Mouse (Mus musculus): ENCODE measurements at regions not wholly inside any gene's neighbourhood (a gene's known extent, or its start where the extent isn't known, plus 50 kb on each side); places are given as distances from the start of the nearest gene placed in this dataset.

- DNase-seq (ENCODE audit: low spot score): peak; percentile 54
Measured at GRCm38 (mm10) chrX:96019556-96019955, 62.8 kb upstream of the Las1l start.

GRCm38 (mm10) chrX:96020407-96020806, 63.6 kb upstream of the Las1l start:
- DNase-seq (ENCODE audit: low spot score): no peak

GRCm38 (mm10) chrX:96025374-96025773, 68.6 kb upstream of the Las1l start:
- no peak for DNase-seq (ENCODE audit: low spot score)

DNA sequence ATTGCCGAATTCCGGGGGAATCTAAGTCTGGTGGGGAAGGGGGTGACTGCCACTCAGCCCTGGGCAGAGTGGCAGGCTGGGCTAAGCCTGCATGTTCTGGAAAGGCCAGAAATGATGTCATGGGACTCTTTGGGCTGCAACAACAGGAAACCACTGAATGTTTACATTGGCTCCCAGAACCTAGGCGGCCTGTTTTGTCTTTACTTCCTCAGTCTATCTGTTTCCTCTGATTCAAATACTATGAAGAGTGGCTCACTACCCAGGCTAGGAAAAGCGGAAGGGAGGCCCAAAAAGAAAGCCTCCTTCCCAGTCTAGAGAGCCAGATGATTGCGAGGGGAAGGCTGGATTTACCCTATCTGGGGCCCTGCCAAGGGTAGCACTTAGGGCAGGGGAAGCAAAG, 69.1 kb upstream of the Las1l start:
- peak; percentile 1 for DNase-seq (ENCODE audit: low spot score)

- no peak for DNase-seq (ENCODE audit: low spot score)
Measured at GRCm38 (mm10) chrX:96031591-96031990, 64.3 kb upstream of the Msn start.

DNA sequence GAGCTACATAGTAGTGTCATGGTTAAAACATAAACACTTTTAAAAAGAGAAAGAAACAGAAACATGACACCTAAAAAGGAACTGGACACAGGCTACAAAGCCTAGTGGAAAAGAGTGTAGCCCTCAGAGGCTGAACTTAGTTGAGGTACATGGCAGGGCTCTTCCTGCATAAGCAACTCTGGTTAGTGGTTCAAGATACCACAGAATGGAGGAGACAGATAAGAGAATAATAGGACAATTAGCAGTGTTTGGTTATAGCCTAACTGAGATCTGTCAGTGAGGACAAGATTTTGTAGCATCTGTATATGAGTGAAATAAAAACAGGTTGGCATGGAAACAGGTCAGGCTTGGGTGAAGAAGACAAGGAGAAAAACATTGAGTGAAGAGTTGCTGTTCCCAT, 60.5 kb upstream of the Msn start:
- no peak for DNase-seq (ENCODE audit: low spot score)

DNA sequence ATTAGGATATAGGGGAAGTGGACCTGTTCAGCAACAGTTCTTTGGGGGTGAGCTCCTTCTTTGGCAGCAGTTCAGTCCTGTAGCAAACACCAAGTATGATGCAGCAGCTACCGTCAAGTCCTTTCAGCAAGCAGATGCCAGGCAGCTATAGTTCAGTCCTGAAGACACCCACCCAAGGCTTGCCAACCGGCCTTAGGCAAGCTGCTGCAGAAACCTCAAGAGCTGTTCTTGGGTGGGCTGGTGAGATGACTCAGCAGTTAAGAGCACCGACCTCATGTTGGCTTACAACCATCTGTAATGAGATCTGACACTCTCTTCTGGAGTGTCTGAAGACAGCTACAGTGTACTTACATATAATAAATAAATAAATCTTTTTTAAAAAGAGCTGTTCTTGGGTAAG, 53.6 kb upstream of the Msn start:
- no peak for DNase-seq (ENCODE audit: low spot score)

All from embryo, embryonic 10.5 days (tissue).